Mouse (Mus musculus): ENCODE data around the gene Htr1d. TPM values are rescaled to one million over a fixed set of nuclear protein-coding genes. Genes with fewer than 3 reads are reported as not detected.

The Htr1d gene
- total and polyA plus RNA-seq, 3 experiments, result 0.05 TPM; not detected in 2

GRCm38 (mm10) chr4:136470347-136471071 lies 47.2 kb downstream of the Htr1d start:
- no peaks in the 10 kb centered on the region for H3K4me1 ChIP-seq (ENCODE audit: insufficient read depth, low read depth, low read length)
- DNase-seq (ENCODE audit: low spot score) (no peak), ATAC-seq (ENCODE audit: extremely low read depth, insufficient number of reproducible peaks, low FRiP score, poor library complexity, severe bottlenecking) (no peak)
- peaks cover 11% of the 10 kb centered on the region for H3K9me3 ChIP-seq (replicated peaks)
- no peak overlapping the region for H3K4me3 ChIP-seq (ENCODE audit: low read depth, low read length)
- H3K36me3 ChIP-seq (replicated peaks), result no peaks in the 10 kb centered on the region
- TF ChIP-seq GATA2 (IDR thresholded peaks at IDR 0.05; ENCODE audit: borderline replicate concordance, low read depth, low read length) (no peak), GATA1 (IDR thresholded peaks at IDR 0.05; ENCODE audit: borderline replicate concordance, low read length) (no peak), CTCF (IDR thresholded peaks at IDR 0.05; ENCODE audit: low read depth, low read length) (no peak), POLR2AphosphoS5 (IDR thresholded peaks at IDR 0.05; ENCODE audit: insufficient replicate concordance, low read depth, low read length) (no peak), TAL1 (conservative IDR thresholded peaks at IDR 0.05; ENCODE audit: low read depth, low read length) (no peak)
- peaks cover 5% of the 10 kb centered on the region; the same call in 1 of the 2 replicates for H3K27me3 ChIP-seq (ENCODE audit: insufficient read depth, low read length)

- TF ChIP-seq GATA1 (IDR thresholded peaks at IDR 0.05; ENCODE audit: borderline replicate concordance, low read length) (no peak), TAL1 (conservative IDR thresholded peaks at IDR 0.05; ENCODE audit: low read depth, low read length) (no peak), POLR2AphosphoS5 (IDR thresholded peaks at IDR 0.05; ENCODE audit: insufficient replicate concordance, low read depth, low read length) (no peak)
- no peaks in the 10 kb centered on the region for H3K4me1 ChIP-seq (ENCODE audit: insufficient read depth, low read depth, low read length)
- H3K4me3 ChIP-seq (ENCODE audit: low read depth, low read length), result no peak overlapping the region
- no peak for ATAC-seq (ENCODE audit: extremely low read depth, insufficient number of reproducible peaks, low FRiP score, poor library complexity, severe bottlenecking)
- no peaks in the 10 kb centered on the region for H3K27me3 ChIP-seq (ENCODE audit: insufficient read depth, low read length)
- H3K36me3 ChIP-seq (replicated peaks), result no peaks in the 10 kb centered on the region
- DNase-seq (ENCODE audit: low spot score), result no peak
- no peaks in the 10 kb centered on the region for H3K9me3 ChIP-seq (replicated peaks)
These were observed 53.4 kb downstream of the Htr1d start for GRCm38 (mm10) chr4:136476692-136477091.

DNA sequence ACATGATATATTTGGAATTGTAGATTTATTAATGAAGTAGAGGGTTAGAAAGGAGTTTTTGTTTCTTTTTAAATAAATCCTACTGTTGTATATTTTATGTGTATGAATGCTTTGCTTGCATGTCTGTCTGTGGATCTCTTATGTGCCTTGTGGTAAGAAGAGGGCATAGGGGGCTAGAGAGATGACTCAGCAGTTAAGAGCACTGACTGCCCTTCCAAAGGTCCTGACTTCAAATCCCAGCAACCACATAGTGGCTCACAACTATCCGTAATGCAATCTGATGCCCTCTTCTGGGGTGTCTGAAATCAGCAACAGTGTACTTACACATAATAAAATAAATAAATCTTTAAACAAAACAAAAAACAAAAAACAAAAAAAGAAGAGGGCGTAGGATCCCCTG lies 63.2 kb downstream of the Htr1d start:
- Histone ChIP-seq H3K4me3 (ENCODE audit: low read depth, low read length) (no peak overlapping the region), H3K27me3 (ENCODE audit: insufficient read depth, low read length) (0 out of 2 replicates have a peak, but pooled peaks cover 3% of the 10 kb centered on the region), H3K9me3 (replicated peaks) (no peaks in the 10 kb centered on the region), H3K4me1 (ENCODE audit: insufficient read depth, low read depth, low read length) (no peaks in the 10 kb centered on the region), H3K36me3 (replicated peaks) (no peaks in the 10 kb centered on the region)
- no peak for TF ChIP-seq GATA1 (IDR thresholded peaks at IDR 0.05; ENCODE audit: borderline replicate concordance, low read length)
- TF ChIP-seq POLR2AphosphoS5 (IDR thresholded peaks at IDR 0.05; ENCODE audit: insufficient replicate concordance, low read depth, low read length), result no peak
- TF ChIP-seq TAL1 (conservative IDR thresholded peaks at IDR 0.05; ENCODE audit: low read depth, low read length), result no peak
- no peak for TF ChIP-seq GATA2 (IDR thresholded peaks at IDR 0.05; ENCODE audit: borderline replicate concordance, low read depth, low read length)
- TF ChIP-seq CTCF (IDR thresholded peaks at IDR 0.05; ENCODE audit: low read depth, low read length), result no peak
- no peak for ATAC-seq (ENCODE audit: extremely low read depth, insufficient number of reproducible peaks, low FRiP score, poor library complexity, severe bottlenecking)
- DNase-seq (ENCODE audit: low spot score), result no peak

Other genes starting within 250 kb of the Htr1d start
- 0.30 TPM in 1 of 2 replicates, not detected in the other for gene Asap3, start 217.2 kb upstream of the Htr1d start, total RNA-seq (2014; fragmentation: Nextera tagmentation)
- gene Asap3, start 217.2 kb upstream of the Htr1d start, total RNA-seq (2017), result 0.05 and 0.06 TPM in 2 replicates
- 0.04 and 0.05 TPM in 2 replicates for gene Asap3, start 217.2 kb upstream of the Htr1d start, polyA plus RNA-seq (2012)
- gene Tcea3, start 175.8 kb upstream of the Htr1d start, total RNA-seq (2014; fragmentation: Nextera tagmentation), result not detected in 2 replicates
- gene Tcea3, start 175.8 kb upstream of the Htr1d start, total RNA-seq (2017), result 0.55 and 0.70 TPM in 2 replicates
- gene Tcea3, start 175.8 kb upstream of the Htr1d start, polyA plus RNA-seq (2012), result not detected in 2 replicates
- 17.7 and 19.9 TPM in 2 replicates for gene Zfp46, start 138.8 kb upstream of the Htr1d start, total RNA-seq (2014; fragmentation: Nextera tagmentation)
- 13.2 and 13.9 TPM in 2 replicates for gene Zfp46, start 138.8 kb upstream of the Htr1d start, total RNA-seq (2017)
- 6.1 and 6.7 TPM in 2 replicates for gene Zfp46, start 138.8 kb upstream of the Htr1d start, polyA plus RNA-seq (2012)
- 100 and 126 TPM in 2 replicates for gene Hnrnpr, start 112.6 kb upstream of the Htr1d start, total RNA-seq (2014; fragmentation: Nextera tagmentation)
- gene Hnrnpr, start 112.6 kb upstream of the Htr1d start, total RNA-seq (2017), result 161 and 187 TPM in 2 replicates
- 66.7 and 77.7 TPM in 2 replicates for gene Hnrnpr, start 112.6 kb upstream of the Htr1d start, polyA plus RNA-seq (2012)
- not detected in 2 replicates for gene 6030445D17Rik, start 38.7 kb downstream of the Htr1d start, total RNA-seq (2014; fragmentation: Nextera tagmentation)
- gene 6030445D17Rik, start 38.7 kb downstream of the Htr1d start, total RNA-seq (2017), result not detected in 2 replicates
- not detected in 2 replicates for gene 6030445D17Rik, start 38.7 kb downstream of the Htr1d start, polyA plus RNA-seq (2012)
- not detected in 2 replicates for gene Luzp1, start 46.2 kb downstream of the Htr1d start, total RNA-seq (2014; fragmentation: Nextera tagmentation)
- 0.06 and 0.33 TPM in 2 replicates for gene Luzp1, start 46.2 kb downstream of the Htr1d start, total RNA-seq (2017)
- gene Luzp1, start 46.2 kb downstream of the Htr1d start, polyA plus RNA-seq (2012), result not detected in 2 replicates
- gene Kdm1a, start 179.2 kb downstream of the Htr1d start, total RNA-seq (2014; fragmentation: Nextera tagmentation), result 66.5 and 86.3 TPM in 2 replicates
- gene Kdm1a, start 179.2 kb downstream of the Htr1d start, total RNA-seq (2017), result 89.9 and 107 TPM in 2 replicates
- gene Kdm1a, start 179.2 kb downstream of the Htr1d start, polyA plus RNA-seq (2012), result 29.3 and 35.0 TPM in 2 replicates
- gene Tex46, start 186.9 kb downstream of the Htr1d start, total RNA-seq (2014; fragmentation: Nextera tagmentation), result not detected in 2 replicates
- gene Tex46, start 186.9 kb downstream of the Htr1d start, total RNA-seq (2017), result not detected in 2 replicates
- gene Tex46, start 186.9 kb downstream of the Htr1d start, polyA plus RNA-seq (2012), result not detected in 2 replicates
- gene Lactbl1, start 199.1 kb downstream of the Htr1d start, total RNA-seq (2014; fragmentation: Nextera tagmentation), result not detected in 2 replicates
- not detected in 2 replicates for gene Lactbl1, start 199.1 kb downstream of the Htr1d start, total RNA-seq (2017)
- 0.02 and 0.04 TPM in 2 replicates for gene Lactbl1, start 199.1 kb downstream of the Htr1d start, polyA plus RNA-seq (2012)

All from G1E (cell line).